Mouse (Mus musculus) limb, embryonic 13.5 days (tissue): ENCODE measurements around the gene Fads6. TPM values are rescaled to one million over a fixed set of nuclear protein-coding genes. Genes with fewer than 3 reads are reported as not detected.

Source experiments
- microRNA-seq: library from miRNA; unstranded; fragments of <30 nt; microRNA quantifications from one replicate; pipeline ENCODE4, GENCODE M21; 2016
- polyA plus RNA-seq: library from polyadenylated mRNA; unstranded; fragments of >200 nt; fragmentation: Nextera tagmentation; extraction: Ambion mirVana; gene quantifications from 2 replicates; pipeline ENCODE4 v1.2.1, GENCODE M21; 2015

The Fads6 gene
- polyA plus RNA-seq, 1 experiment from 2014 or later, result 0.15 TPM

Small RNAs within 50 kb of the gene (microRNA-seq; reads per million reads assigned to microRNA genes)
- gene Gm25837, result not detected

Other genes with a start within 250 kb of the Fads6 start
- gene Cd300ld3, start 249.3 kb downstream of the Fads6 start, polyA plus RNA-seq, result not detected in 2 replicates
- gene Cd300e, start 235.5 kb downstream of the Fads6 start, polyA plus RNA-seq, result 0.09 and 0.23 TPM in 2 replicates
- 1.4 and 1.6 TPM in 2 replicates for gene Rab37, start 206.2 kb downstream of the Fads6 start, polyA plus RNA-seq
- 0.09 TPM in 1 of 2 replicates, not detected in the other for gene Cd300lf, start 163.7 kb downstream of the Fads6 start, polyA plus RNA-seq
- 20.6 and 23.4 TPM in 2 replicates for gene Slc9a3r1, start 134.3 kb downstream of the Fads6 start, polyA plus RNA-seq
- gene Tmem104, start 110.2 kb downstream of the Fads6 start, polyA plus RNA-seq, result 10.9 and 11.4 TPM in 2 replicates
- gene Nat9, start 109.8 kb downstream of the Fads6 start, polyA plus RNA-seq, result 25.7 and 26.2 TPM in 2 replicates
- 0.05 and 0.09 TPM in 2 replicates for gene Grin2c, start 30.4 kb downstream of the Fads6 start, polyA plus RNA-seq
- 15.3 and 16.0 TPM in 2 replicates for gene Fdxr, start 20.6 kb downstream of the Fads6 start, polyA plus RNA-seq
- gene Otop2, start 9.5 kb upstream of the Fads6 start, polyA plus RNA-seq, result 0.11 TPM in 1 of 2 replicates, not detected in the other
- not detected in 2 replicates for gene Ush1g, start 24.4 kb upstream of the Fads6 start, polyA plus RNA-seq
- not detected in 2 replicates for gene Otop3, start 37.1 kb upstream of the Fads6 start, polyA plus RNA-seq
- gene Hid1, start 70.1 kb upstream of the Fads6 start, polyA plus RNA-seq, result 2.4 and 3.2 TPM in 2 replicates
- gene Cdr2l, start 84.3 kb upstream of the Fads6 start, polyA plus RNA-seq, result 11.3 and 11.4 TPM in 2 replicates
- gene Mrpl58, start 106.1 kb upstream of the Fads6 start, polyA plus RNA-seq, result 174 and 178 TPM in 2 replicates
- gene Atp5h, start 122.3 kb upstream of the Fads6 start, polyA plus RNA-seq, result 942 TPM in 2 replicates
- gene Kctd2, start 122.5 kb upstream of the Fads6 start, polyA plus RNA-seq, result 16.1 and 17.4 TPM in 2 replicates
- gene Trim80, start 142.9 kb upstream of the Fads6 start, polyA plus RNA-seq, result 0.08 TPM in 1 of 2 replicates, not detected in the other
- 0.15 and 0.19 TPM in 2 replicates for gene Slc16a5, start 164.8 kb upstream of the Fads6 start, polyA plus RNA-seq
- gene Armc7, start 178.0 kb upstream of the Fads6 start, polyA plus RNA-seq, result 9.3 and 10.2 TPM in 2 replicates
- gene Nt5c, start 194.2 kb upstream of the Fads6 start, polyA plus RNA-seq, result 65.4 and 75.4 TPM in 2 replicates
- gene Jpt1, start 216.7 kb upstream of the Fads6 start, polyA plus RNA-seq, result 557 and 558 TPM in 2 replicates
- 1,169 and 1,249 TPM in 2 replicates for gene Sumo2, start 238.6 kb upstream of the Fads6 start, polyA plus RNA-seq